Mouse (Mus musculus): ENCODE results near the gene Washc2. TPM values are rescaled to one million over a fixed set of nuclear protein-coding genes. Genes with fewer than 3 reads are reported as not detected.
"Not testable (repeated sequence)": the region's sequence is repeated elsewhere in the genome, so short reads cannot be mapped to it uniquely, and the experiment has no call there.

Washc2 gene
- 41.5 and 61.2 TPM in 2 replicates for total RNA-seq (2017)

DNA sequence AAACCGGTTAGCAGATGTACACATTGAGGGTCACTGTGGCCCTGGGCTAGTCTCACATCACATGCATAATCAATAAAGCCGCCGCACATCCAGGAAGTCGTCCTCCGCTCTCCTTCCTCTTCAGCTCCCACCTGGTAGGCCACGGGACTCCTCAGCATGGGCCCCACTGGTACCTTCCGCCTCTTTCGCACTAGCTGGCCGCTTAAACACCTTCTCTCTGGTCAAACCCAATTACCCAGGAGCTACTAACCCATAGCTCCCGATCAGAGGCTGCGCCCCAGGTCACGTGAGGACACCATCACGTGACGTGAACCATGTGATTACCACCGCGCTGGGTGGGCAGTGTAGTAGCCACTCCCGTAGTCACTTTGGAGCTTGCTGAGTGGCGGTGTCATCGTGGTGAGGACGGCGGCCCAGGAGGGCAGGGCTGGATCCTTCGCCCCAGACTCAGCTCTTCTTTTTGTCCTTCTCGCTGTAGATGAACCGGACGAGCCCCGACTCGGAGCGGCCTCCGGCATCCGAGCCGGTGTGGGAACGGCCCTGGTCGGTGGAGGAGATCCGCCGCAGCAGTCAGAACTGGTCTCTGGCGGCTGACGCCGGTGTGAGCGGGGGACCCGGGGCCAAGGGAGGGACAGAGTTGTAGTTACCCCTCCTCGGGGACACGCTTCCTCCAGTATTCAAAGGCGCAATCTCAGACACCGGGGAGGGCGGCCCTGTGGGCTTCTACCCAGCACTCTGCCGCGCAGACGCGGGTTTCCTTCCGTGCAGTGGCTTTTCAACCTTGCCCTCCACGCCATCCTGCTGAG lies at the start of gene Washc2:
Gene Washc2, plus strand, starts transcription at position 310 of the 806 bp plus-strand sequence.
- peak; percentile 94 for ATAC-seq (replicated peaks; ENCODE audit: low read depth, poor library complexity, severe bottlenecking)

DNA sequence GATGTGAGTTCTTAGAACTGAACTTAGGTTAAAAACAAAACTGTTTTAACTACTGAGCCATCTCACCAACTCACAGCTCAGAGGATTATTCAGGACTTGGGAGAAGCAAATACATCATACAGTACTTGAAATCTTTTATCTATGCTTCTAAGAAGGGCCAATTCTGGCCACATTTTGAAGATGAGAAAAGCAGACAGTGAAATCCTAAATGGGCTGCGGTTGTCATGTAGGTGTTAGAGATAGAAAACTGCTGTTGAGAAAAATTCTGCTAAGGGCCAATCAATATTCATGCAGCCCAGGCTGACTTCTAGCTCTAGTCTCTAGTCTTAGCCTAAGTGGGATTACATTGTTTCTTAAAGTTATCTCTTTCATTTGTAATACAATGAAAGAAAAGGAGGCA lies 41.5 kb upstream of the Washc2 start:
- ATAC-seq (replicated peaks; ENCODE audit: low read depth, poor library complexity, severe bottlenecking) = no peak

DNA sequence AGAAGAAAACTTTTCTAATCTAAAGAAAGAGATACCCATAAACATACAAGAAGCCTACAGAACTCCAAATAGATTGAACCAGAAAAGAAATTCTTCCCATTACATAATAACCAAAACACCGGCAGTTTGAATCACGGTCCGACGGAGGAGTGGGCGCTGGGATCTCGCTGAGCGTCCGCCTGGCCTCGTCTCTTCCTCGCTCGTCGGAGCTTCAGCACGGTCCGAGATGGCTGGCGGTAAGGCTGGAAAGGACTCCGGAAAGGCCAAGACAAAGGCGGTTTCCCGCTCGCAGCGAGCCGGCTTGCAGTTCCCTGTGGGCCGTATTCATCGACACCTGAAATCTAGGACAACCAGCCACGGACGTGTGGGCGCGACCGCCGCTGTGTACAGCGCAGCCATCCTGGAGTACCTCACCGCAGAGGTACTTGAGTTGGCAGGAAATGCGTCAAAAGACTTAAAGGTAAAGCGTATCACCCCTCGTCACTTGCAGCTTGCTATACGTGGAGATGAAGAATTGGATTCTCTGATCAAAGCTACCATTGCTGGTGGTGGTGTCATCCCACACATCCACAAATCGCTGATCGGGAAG lies 34.2 kb upstream of the Washc2 start:
- ATAC-seq (replicated peaks; ENCODE audit: low read depth, poor library complexity, severe bottlenecking) = peak; percentile 88

DNA sequence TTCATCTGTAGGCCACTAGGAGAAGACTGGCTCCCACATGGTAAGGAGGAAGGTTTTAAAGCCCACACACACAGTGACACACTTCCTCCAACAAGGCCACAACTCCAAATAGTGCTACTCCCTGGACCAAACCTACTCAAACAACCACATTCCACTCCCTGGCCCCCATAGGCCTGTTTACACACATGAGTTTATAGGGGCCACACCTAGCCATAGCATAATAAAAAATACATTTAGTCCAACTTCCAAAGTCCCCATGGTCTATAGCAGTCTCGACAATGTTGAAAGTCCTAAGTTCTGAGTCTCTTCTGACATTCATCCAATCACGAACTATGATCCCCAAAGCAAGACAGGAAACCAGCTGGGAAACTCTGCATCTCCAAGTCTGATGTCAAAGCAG lies 29.5 kb upstream of the Washc2 start:
- no peak for ATAC-seq (replicated peaks; ENCODE audit: low read depth, poor library complexity, severe bottlenecking)

DNA sequence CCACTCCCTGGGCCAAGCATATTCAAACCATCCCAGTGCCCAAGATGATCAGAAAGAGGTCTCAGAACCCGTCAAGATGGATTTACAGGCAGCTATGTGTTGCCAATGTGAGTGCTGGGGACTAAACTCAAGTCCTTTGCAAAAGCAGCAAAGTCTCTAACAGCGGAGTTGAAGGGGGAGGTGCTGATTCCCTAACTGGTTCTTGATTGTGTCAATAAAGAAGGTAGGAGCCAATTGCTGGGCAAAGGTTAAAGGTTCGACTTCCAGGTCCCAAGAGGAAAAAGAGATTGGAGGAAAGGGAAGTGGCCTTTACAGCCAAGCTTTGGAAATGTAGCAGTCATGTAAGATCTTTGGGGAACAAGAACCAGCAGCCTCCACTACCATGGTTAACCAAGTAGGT lies 27.1 kb upstream of the Washc2 start:
- ATAC-seq (replicated peaks; ENCODE audit: low read depth, poor library complexity, severe bottlenecking) = no peak

DNA sequence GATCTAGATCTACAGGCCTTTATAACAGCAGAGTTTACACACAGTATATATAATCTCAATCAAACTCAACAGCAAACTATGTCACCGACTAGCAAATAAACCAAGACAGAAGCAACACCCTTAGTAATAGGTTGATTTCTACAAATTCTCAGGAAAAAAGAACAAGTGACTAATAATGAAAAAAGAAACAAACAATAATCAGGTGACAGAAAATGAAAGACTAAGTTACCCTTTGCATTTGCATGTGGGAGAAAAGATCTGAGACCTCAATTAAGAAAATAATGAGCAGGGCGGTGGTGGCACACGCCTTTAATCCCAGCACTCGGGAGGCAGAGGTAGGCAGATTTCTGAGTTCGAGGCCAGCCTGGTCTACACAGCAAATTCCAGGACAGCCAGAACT lies 24.3 kb upstream of the Washc2 start:
- ATAC-seq (replicated peaks; ENCODE audit: low read depth, poor library complexity, severe bottlenecking) = no peak

DNA sequence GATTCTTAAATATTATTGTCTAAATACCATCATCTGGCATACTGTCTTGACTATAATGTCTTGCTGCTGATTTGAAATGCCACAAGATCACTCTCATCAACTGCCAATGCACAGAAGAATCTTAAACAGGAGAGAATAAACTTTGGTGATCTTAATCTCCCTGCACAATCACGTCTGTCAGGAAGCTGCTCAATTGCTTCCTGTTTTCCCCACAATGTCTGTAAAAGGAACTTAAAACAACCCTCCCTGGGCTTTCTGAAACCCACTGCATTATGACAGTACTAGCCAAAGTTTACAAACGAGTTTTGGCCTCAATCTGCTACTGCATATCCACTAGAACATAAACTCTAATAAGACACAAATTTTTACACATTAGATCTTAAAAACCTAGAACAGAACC lies 21.4 kb upstream of the Washc2 start:
- ATAC-seq (replicated peaks; ENCODE audit: low read depth, poor library complexity, severe bottlenecking) = peak; percentile 50; the same call in 1 of the 2 replicates

DNA sequence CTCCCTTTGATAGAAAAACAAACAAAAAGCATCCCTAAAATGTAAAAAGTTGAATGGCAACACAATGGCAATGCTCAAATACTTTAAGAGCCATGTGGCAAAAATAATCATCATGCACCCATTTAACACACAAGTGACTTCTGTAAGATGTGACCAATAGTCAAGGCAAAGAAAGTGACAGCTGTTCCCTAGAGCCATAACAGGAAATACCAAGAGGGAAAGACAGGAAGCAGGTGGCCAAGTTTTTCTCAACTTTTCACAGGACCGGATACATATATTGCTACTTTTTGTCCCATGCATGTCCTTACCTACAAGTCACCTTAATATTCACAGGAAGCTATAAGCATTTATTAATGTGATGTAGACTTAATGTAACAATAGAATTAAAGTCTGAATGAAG lies 18.4 kb upstream of the Washc2 start:
- no peak for ATAC-seq (replicated peaks; ENCODE audit: low read depth, poor library complexity, severe bottlenecking)

DNA sequence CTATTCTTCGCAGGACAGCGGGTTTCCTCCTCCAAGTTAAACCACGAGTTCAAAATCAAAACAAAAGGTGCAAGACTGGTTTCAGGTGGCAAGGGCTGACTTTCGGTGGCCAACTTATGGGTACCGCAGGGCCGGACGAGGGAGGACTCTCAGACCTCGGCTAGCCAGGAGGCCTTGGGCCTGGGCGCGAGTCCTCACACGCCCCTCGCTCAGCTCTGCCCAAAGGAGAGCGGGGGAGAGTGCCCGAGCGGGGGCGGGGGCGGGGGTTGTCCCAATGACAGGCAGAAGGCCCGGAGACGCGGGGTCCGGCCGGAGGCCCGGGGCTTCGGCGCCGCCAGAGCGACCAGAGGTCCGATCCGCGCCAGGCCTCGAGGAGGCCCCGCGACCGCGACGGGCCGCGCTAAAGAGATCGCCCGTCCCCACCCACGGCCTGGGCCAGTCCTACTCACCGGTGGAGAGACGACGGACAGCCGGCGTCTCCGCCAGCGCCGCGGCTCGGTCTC lies 15.0 kb upstream of the Washc2 start:
- 0 out of 2 replicates have a peak, but pooled peaks have one; percentile 31 for ATAC-seq (replicated peaks; ENCODE audit: low read depth, poor library complexity, severe bottlenecking)

DNA sequence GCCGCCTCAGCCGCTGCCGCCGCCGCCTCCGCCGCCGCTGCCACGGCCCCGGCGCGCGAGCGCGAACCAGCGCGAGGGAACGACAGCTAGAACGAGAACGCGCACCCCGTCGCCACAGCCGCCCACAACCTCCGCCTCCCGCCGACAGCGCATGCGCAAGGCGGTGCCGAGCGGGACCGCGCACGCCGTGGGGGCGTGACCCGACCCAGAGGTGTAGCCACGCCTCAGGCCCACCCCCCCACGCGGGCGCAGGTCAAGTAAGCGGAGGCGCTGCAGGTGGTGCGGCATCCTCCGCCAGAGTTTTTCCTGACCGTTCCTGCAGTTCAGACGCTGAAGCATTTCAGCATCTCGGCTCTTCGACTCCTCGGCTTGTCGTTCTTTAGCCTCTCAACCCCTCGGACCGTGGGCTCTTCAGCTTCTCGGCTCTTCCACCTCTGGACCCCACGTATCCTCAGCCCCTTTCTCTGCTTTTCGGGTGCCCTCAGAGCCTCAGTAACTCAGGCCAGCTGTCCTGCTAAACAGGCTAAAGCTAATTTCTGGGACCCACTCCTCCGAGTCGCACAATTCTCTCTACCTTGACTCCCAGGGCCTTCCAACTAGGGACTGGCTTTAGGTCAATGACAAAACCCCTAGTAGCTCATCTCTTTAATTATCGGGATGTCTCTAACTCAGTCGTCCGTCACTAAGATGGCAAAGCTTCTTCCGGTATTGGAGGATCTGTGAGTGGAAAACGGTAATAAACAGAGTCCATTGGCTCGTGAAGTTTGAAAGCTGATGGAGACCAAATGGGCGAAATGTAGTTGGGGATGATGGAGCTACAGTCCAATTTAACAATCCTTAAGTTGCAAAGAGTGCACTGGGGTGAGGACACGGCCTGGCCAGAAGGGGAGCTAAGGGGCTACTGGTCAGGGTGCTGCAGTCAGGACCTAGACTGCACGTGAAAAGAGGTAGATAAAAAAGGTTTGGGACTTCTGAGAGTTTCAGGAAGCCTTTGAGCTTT lies 14.1 kb upstream of the Washc2 start, which contains the start of gene Tmcc1:
Gene Tmcc1, minus strand, starts transcription at position 93 of the 1,000 bp plus-strand sequence.
- peak; percentile 84 for ATAC-seq (replicated peaks; ENCODE audit: low read depth, poor library complexity, severe bottlenecking)

DNA sequence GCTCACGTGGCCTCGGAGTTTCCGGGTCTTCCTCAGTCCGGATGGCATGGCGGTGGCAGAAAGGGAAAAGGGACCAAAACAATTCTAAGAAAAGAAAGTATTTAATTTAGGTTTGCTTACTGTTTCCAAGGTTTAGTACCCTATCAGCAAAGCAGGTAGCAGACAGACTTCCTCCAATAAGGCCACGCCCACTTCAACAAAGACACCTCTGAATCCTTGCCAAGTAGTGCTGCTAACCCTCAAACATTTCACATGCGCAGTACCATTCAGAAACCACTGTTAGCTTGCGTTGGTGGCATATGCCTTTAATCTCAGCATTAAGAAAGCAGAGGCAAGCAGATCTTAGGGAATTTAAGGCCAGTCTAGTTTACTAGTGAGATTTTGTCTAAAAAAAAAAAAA lies 12.0 kb upstream of the Washc2 start:
- ATAC-seq (replicated peaks; ENCODE audit: low read depth, poor library complexity, severe bottlenecking) = no peak

DNA sequence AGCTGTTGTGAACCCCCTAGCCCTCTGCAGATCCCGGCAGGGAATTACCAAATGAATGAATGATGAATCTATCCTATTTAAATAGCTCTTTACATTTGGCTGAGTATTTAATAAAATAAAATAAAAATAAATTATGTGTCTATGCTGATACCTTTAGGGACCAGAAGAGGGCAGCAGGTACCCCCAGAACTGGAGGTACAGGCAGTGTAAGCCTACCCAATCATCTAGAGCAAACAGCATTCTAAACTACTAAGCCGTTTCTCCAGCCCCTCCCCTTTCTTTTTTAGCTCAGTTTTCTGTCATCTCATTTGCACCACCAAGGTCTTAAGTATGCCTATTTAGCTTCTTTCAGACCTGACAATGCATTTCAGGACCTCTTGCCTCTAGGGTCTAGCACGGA lies 9.7 kb upstream of the Washc2 start:
- ATAC-seq (replicated peaks; ENCODE audit: low read depth, poor library complexity, severe bottlenecking) = peak; percentile 76

DNA sequence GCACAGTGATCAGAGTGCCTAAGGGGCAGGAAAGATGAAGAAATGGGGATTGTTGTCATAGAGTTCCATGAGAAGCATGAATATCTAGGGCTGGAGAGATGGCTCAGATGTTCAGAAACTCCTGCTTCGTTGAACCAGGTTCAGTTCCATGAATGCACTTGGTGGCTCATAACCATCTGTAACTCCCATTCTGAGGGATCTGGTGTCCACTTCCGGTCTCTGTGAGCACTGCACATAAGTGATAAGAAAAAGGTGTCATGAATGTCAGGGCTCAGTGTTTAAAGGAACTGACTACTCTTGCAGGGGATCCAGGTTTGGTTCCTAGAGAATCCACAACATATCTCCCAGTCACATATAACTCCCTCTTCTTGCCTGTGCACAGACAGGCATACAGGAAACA lies 8.2 kb upstream of the Washc2 start:
- no peak for ATAC-seq (replicated peaks; ENCODE audit: low read depth, poor library complexity, severe bottlenecking)

DNA sequence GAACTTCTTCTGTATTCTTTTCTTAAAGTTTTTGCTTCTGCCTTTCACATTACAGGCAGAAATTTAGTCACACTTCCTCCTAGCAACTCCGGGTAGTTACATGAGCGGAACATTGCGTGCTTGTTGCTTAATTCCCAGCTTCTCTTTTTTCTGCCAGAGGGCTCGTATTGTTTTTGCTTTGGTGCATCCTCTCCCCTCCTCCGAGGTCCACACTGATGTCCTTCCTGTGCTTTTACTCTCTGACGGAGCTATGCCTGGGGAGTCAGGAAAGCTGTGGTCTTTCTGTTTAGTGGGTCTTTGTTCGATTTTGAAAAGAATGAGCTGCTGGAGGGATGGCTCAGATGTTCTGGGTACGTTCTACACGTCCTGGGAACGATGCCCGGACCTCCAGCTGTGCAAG lies 19.9 kb downstream of the Washc2 start:
- ATAC-seq (replicated peaks; ENCODE audit: low read depth, poor library complexity, severe bottlenecking) = peak; percentile 72

DNA sequence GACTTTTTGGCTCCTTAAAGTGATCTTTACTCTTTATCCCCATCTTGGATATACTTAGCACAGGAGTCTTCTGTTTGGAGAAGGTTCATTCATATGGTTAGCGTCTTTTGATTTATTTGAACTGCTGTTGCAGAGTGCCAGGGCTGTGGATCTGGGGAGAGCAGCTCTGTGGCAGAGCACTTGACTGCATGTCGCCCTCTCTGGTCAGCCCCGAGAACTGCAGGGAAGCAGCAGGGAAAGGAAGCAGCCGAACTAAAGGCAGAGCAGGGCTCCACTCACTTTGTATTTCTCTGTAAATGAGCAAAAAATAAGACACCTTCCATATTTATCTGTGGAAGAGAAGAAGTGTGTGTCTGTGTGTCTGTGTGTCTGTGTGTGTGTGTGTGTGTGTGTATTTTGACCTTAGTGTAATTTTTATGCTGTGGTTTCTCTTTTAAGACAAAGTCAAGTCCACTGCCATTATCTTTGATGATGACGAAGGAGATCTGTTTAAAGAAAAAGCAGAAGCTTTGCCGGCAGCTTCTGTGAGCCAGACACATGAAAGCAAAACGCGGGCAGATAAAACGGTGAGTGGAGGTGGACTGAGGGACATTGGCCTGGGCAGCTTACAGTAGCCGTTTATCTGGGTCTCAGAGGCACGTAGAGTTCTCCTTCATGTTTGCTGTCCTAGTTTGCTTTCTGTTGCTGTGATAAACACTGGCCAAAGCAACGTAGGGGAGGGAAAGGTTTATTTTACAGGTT lies 21.1 kb downstream of the Washc2 start:
- peak; percentile 95 for ATAC-seq (replicated peaks; ENCODE audit: low read depth, poor library complexity, severe bottlenecking)

DNA sequence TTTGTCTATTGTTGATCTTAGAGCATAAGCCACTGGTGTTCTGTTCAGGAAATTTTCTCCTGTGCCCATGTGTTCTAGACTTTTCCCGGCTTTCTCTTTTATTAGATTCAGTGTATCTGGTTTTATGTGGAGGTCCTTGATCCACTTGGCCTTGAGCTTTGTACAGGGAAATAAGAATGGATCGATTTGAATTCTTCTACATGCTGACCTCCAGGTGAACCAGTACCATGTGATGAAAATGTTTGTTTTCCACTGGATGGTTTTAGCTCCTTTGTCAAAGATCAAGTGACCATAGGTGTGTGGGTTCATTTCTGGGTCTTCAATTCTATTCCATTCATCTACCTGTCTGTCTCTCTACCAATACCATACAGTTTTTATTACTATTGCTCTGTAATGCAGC lies 27.0 kb downstream of the Washc2 start:
- ATAC-seq (replicated peaks; ENCODE audit: low read depth, poor library complexity, severe bottlenecking) = not testable (repeated sequence)

DNA sequence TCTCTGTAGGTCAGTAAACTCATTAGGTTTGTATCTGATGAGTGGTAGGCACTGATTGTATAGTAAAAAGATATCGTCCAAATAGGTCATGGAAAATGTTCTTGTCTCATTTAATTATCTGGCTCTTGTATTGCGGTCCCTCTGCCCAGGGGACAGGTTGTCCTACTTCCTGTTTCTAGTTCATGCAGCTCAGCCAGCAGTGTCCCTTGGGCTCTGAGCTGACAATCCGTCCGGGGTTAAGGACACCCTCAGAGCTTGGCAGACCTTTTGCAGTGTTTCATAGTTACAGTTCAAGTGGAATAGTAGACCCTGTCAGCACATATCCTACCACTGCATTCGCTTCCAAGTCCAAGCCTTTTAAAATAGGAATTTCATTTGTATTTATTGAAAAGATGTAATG lies 27.5 kb downstream of the Washc2 start:
- no peak for ATAC-seq (replicated peaks; ENCODE audit: low read depth, poor library complexity, severe bottlenecking)

DNA sequence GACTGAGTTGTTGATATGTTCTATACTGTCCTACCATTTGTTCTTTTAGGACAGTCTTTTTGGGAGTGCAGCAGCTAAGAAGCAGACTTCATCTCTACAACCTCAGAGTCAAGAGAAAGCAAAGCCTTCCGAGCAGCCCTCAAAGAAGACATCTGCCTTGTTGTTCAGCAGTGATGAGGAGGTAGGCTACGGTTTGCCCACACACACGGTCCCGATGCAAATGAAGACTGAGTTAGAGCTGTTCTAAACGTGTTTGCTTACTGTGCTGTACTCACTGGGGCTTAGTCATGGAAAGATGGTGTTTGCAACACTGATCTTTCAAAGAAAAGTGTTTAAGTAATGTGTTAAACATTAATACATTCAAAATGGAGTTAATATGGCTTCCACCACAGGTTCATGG lies 30.2 kb downstream of the Washc2 start:
- no peak for ATAC-seq (replicated peaks; ENCODE audit: low read depth, poor library complexity, severe bottlenecking)

DNA sequence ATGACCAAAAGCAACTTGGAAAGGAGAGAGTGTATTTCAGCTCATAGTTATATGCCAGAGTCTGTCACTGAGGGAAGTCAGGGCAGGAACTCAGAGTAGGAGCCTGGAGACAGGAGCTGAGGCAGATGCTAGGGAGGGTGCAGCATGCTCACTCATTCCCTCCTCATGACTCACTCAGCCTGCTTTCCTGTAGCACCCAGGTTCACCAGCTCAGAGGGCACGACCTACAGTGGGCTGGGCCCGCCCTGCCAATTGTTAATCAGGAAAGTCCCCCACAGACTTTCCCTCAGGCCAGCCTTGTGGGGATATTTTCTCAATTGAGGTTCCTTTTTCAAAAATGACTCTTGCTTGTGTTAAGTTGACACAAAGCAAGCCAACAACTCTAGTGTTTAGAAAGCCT lies 32.5 kb downstream of the Washc2 start:
- ATAC-seq (replicated peaks; ENCODE audit: low read depth, poor library complexity, severe bottlenecking) = no peak

DNA sequence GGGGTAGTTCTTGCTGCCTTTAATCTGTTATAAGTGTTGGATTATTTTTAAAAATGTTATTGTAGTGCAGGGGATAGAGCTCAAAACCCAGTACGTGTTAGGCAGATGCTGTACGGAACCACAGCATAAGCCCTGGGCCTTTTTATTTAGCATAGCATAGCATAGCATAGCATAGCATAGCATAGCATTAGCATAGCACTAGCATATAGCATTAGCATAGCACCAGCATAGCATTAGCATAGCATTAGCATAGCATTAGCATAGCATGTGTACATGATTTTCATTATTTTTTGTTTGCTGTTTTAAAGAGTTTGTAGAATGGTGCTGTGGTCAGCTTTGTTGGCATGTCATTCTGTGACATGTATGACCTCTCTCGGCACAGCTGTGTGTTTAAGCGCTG lies 51.8 kb downstream of the Washc2 start:
- no peak for ATAC-seq (replicated peaks; ENCODE audit: low read depth, poor library complexity, severe bottlenecking)

Data from common myeloid progenitor, adult 5-6 weeks (primary cell).